Mouse (Mus musculus) liver, embryonic 16.5 days (tissue): ENCODE measurements around the gene Adcy1. TPM values are rescaled to one million over a fixed set of nuclear protein-coding genes. Genes with fewer than 3 reads are reported as not detected.

Experiments
- ATAC-seq: fragments of 200-750 bp; cut with Nextera tagmentation; 2 replicates; pipeline ENCODE4 v1.8.0; 2017; ENCODE audit warnings: low read depth, mild to moderate bottlenecking, moderate number of reproducible peaks, moderate library complexity
- H3K27ac ChIP-seq: fragments of 300-500 bp; sonication (generic); 2 replicates; pipeline ENCODE4 v1.5.1; 2014; ENCODE audit warnings: mild to moderate bottlenecking, low read length
- H3K27me3 ChIP-seq: fragments of 300-500 bp; sonication (generic); 2 replicates; pipeline ENCODE4 v1.6.1; 2014; ENCODE audit warnings: low read depth, low read length, mixed read lengths; ENCODE audit not compliant: control insufficient read depth, insufficient read depth
- H3K36me3 ChIP-seq: fragments of 300-500 bp; sonication (generic); 2 replicates; pipeline ENCODE4 v1.6.1; 2014; ENCODE audit warnings: mild to moderate bottlenecking; ENCODE audit not compliant: control insufficient read depth, insufficient read depth
- H3K4me1 ChIP-seq: fragments of 300-500 bp; sonication (generic); 2 replicates; pipeline ENCODE4 v1.6.1; 2014; ENCODE audit warnings: low read depth, low read length, mixed read lengths; ENCODE audit not compliant: control insufficient read depth
- H3K4me2 ChIP-seq: fragments of 300-500 bp; sonication (generic); 2 replicates; pipeline ENCODE4 v1.6.1; 2014; ENCODE audit warnings: low read depth, low read length, mixed read lengths
- H3K4me3 ChIP-seq: fragments of 300-500 bp; sonication (generic); 2 replicates; pipeline ENCODE4 v1.5.1; 2014; ENCODE audit warnings: low read depth, mild to moderate bottlenecking, low read length
- H3K9ac ChIP-seq: fragments of 300-500 bp; sonication (generic); 2 replicates; pipeline ENCODE4 v1.6.1; 2014; ENCODE audit warnings: low read depth, low read length
- H3K9me3 ChIP-seq: fragments of 300-500 bp; sonication (generic); replicated peaks from 2 replicates; pipeline ENCODE4 v1.6.1; 2016; ENCODE audit warnings: low read length; ENCODE audit not compliant: control insufficient read depth
- WGBS: fragments of 180-500 bp; shearing (Covaris S2); extraction: QIAGEN DNeasy Blood & Tissue Kit; methylation state at CpG from one replicate; pipeline ENCODE4 v1.1.7; 2014; ENCODE audit not compliant: insufficient replicate concordance; 5-methylcytosine and 5-hydroxymethylcytosine counted together
- polyA plus RNA-seq: library from polyadenylated mRNA; unstranded; fragments of >200 nt; fragmentation: Nextera tagmentation; extraction: Ambion mirVana; gene quantifications from 2 replicates; pipeline ENCODE4 v1.2.1, GENCODE M21; 2015

Adcy1 gene
- polyA plus RNA-seq, 1 experiment from 2014 or later, result 0.31 TPM

GRCm38 (mm10) chr11:7202206-7202605 lies 138.9 kb downstream of the Adcy1 start:
- no peak for ATAC-seq
- Histone ChIP-seq H3K36me3 (no peaks in the 10 kb centered on the region), H3K9me3 (no peaks in the 10 kb centered on the region), H3K4me1 (no peaks in the 10 kb centered on the region), H3K4me2 (no peak overlapping the region), H3K9ac (no peak overlapping the region), H3K27ac (no peak overlapping the region), H3K4me3 (no peak overlapping the region), H3K27me3 (no peaks in the 10 kb centered on the region)
- WGBS, result 54% methylated on average over 7 of the region's 7 CpGs

DNA sequence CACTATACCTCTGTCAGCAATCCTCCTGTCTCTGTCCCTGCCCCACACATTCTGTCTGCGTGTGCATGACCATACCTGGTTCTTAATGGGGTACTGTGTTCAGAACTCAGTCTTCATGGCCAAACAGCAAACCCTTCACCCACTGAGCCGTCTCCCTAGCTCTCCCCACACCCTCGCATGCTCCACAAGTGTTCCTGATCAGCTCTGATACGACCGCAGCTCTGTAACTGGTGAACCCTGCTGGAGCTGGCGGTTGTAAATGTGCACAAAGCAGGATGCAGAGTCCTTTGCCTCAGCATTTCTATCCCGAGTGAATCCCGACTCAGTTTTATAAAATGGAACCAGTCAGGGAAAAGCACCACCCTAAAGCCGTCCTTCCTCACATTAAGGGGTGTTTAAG lies 140.6 kb downstream of the Adcy1 start:
- Histone ChIP-seq H3K27ac (no peak overlapping the region), H3K9ac (no peak overlapping the region), H3K4me3 (no peak overlapping the region), H3K4me2 (no peak overlapping the region), H3K4me1 (no peaks in the 10 kb centered on the region), H3K27me3 (no peaks in the 10 kb centered on the region), H3K9me3 (no peaks in the 10 kb centered on the region), H3K36me3 (no peaks in the 10 kb centered on the region)
- WGBS, result 61% methylated on average over 9 of the region's 9 CpGs
- peak; percentile 10; the same call in 1 of the 2 replicates for ATAC-seq

DNA sequence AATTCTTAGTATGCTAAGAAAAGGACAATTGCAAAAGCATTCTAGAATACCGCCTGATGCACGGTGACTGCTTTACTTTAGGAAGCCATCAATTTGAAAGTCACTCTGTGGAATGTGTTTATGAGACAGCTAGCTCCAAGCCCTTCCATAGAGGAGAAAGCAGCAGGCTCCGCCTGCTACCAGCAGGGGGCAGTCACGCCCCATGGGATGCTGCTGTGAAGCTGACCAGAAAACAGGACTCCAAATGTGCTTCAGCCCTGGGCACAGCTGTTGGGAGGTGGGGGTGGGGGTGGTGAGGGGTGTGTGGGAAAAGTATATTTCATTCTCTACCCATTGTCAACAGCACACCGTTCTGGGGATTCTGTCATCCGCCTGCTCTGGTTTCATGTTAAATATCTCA lies 147.1 kb downstream of the Adcy1 start:
- 15% methylated on average over 6 of the region's 6 CpGs for WGBS
- Histone ChIP-seq H3K27me3 (peaks cover 43% of the 10 kb centered on the region), H3K4me1 (no peaks in the 10 kb centered on the region; the same call in 1 of the 2 replicates), H3K4me2 (no peak overlapping the region), H3K9me3 (no peaks in the 10 kb centered on the region), H3K27ac (no peak overlapping the region), H3K36me3 (no peaks in the 10 kb centered on the region), H3K9ac (no peak overlapping the region), H3K4me3 (no peak overlapping the region)
- no peak for ATAC-seq

GRCm38 (mm10) chr11:7211211-7211610 lies 147.9 kb downstream of the Adcy1 start:
- ATAC-seq, result no peak
- Histone ChIP-seq H3K9me3 (no peaks in the 10 kb centered on the region), H3K27me3 (peaks cover 46% of the 10 kb centered on the region), H3K36me3 (no peaks in the 10 kb centered on the region), H3K4me3 (no peak overlapping the region), H3K4me2 (no peak overlapping the region), H3K27ac (no peak overlapping the region), H3K9ac (no peak overlapping the region), H3K4me1 (no peaks in the 10 kb centered on the region; the same call in 1 of the 2 replicates)
- 30% methylated on average over 9 of the region's 9 CpGs for WGBS

- H3K9ac ChIP-seq, result no peak overlapping the region
Measured at GRCm38 (mm10) chr11:7212126-7212798, 149.0 kb downstream of the Adcy1 start.

GRCm38 (mm10) chr11:7213161-7213500 lies 149.8 kb downstream of the Adcy1 start:
- Histone ChIP-seq H3K4me3 (peak overlapping the region; percentile 47), H3K27me3 (peaks cover 46% of the 10 kb centered on the region), H3K9me3 (no peaks in the 10 kb centered on the region), H3K9ac (no peak overlapping the region), H3K27ac (no peak overlapping the region), H3K36me3 (no peaks in the 10 kb centered on the region), H3K4me2 (peak overlapping the region; percentile 56), H3K4me1 (no peaks in the 10 kb centered on the region; the same call in 1 of the 2 replicates)
- 3% methylated on average over 19 of the region's 19 CpGs for WGBS
- ATAC-seq, result no peak

More at GRCm38 (mm10) chr11:7212126-7212798, 149.0 kb downstream of the Adcy1 start:
- Histone ChIP-seq H3K4me1 (no peaks in the 10 kb centered on the region; the same call in 1 of the 2 replicates), H3K4me2 (no peak overlapping the region), H3K9me3 (no peaks in the 10 kb centered on the region), H3K36me3 (no peaks in the 10 kb centered on the region), H3K27ac (no peak overlapping the region), H3K4me3 (no peak overlapping the region), H3K27me3 (peaks cover 46% of the 10 kb centered on the region)
- ATAC-seq, result no peak
- 15% methylated on average over 17 of the region's 17 CpGs for WGBS

DNA sequence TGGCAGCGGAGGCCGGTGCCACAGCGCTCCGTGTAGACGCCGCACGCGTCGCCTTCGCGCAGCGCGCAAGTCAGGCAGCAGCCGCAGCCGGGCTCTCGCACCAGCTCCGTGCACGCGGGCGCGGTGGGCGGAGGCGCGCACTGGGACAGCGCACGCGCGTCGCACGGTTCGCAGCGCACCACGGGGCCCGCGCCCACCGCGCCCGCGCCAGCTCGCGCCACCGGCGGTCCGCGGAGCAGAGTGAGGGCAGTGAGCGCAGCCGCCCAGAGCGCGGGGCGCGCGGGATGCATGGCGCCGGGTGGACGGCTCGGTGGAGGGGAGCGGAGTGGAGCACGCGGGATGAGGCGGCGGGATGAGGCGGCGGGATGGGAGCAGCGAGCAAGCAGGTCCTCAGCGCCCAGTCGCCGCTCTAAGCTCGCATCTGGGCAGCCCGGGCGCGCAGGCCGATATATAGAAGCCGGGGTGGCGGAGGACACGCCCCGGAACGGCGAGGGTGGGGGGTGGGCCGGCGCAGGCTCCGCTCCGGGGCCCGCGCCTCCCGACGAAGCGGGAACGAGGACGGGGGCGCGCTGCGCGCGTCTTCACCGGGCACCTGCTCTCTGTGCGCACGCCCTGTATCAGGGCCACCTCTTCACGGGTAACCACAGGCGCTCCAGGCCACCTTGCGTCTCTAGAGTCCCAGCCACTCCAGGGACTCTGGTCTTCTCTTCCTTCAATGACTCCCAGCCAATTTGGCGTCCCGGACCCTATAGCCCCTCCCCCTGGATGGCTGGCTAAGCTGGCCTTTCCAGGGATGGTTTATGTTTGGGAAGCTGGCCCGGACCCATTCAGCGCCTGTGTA lies 150.4 kb downstream of the Adcy1 start, which contains the start of gene Igfbp3:
Gene Igfbp3, minus strand, starts transcription at position 423 of the 841 bp plus-strand sequence.
- under 1% methylated on average over 104 of the region's 104 CpGs for WGBS
- H3K27me3 ChIP-seq, result peaks cover 46% of the 10 kb centered on the region
- peak; percentile 41; the same call in 1 of the 2 replicates for ATAC-seq

GRCm38 (mm10) chr11:7214342-7214660 lies 151.0 kb downstream of the Adcy1 start:
- H3K4me2 ChIP-seq, result no peak overlapping the region
- no peaks in the 10 kb centered on the region for H3K9me3 ChIP-seq
- H3K4me3 ChIP-seq, result no peak overlapping the region
- ATAC-seq, result no peak
- no peaks in the 10 kb centered on the region; the same call in 1 of the 2 replicates for H3K4me1 ChIP-seq
- no peaks in the 10 kb centered on the region for H3K36me3 ChIP-seq
- 3% methylated on average over 12 of the region's 12 CpGs for WGBS
- H3K9ac ChIP-seq, result no peak overlapping the region
- H3K27me3 ChIP-seq, result peaks cover 46% of the 10 kb centered on the region
- H3K27ac ChIP-seq, result no peak overlapping the region

More for the DNA sequence above, 150.4 kb downstream of the Adcy1 start, which contains the start of gene Igfbp3:
- no peak within 1 kb of the TSS for H3K9ac ChIP-seq
- no peaks in the 10 kb centered on the region for H3K9me3 ChIP-seq
- peak within 1 kb of the TSS; percentile 47 for H3K4me3 ChIP-seq
- H3K4me2 ChIP-seq, result peak within 1 kb of the TSS; percentile 56
- no peak within 1 kb of the TSS for H3K27ac ChIP-seq
- no peaks in the 10 kb centered on the region; the same call in 1 of the 2 replicates for H3K4me1 ChIP-seq
- H3K36me3 ChIP-seq, result no peaks in the 10 kb centered on the region

- Histone ChIP-seq H3K36me3 (no peaks in the 10 kb centered on the region), H3K4me3 (no peak overlapping the region), H3K4me1 (no peaks in the 10 kb centered on the region; the same call in 1 of the 2 replicates), H3K27me3 (peaks cover 46% of the 10 kb centered on the region), H3K9me3 (no peaks in the 10 kb centered on the region), H3K4me2 (no peak overlapping the region), H3K27ac (no peak overlapping the region), H3K9ac (no peak overlapping the region)
- no peak for ATAC-seq
- 3% methylated on average over 14 of the region's 14 CpGs for WGBS
Measured at GRCm38 (mm10) chr11:7214761-7215160, 151.5 kb downstream of the Adcy1 start.
